Mouse (Mus musculus) right cerebral cortex, postnatal 36 days (tissue): ENCODE measurements around the gene Guk1.

Source experiments
- DNase-seq, 2 experiments: peaks; one replicate each; pipeline ENCODE4 v3.0.0; 2022; ENCODE audit warnings: low spot score in 2 of 2, mixed read lengths in 1 of 2

Gene Guk1

GRCm38 (mm10) chr11:59210020-59210419, 18.0 kb upstream of the Guk1 start:
- DNase-seq = no peak

DNA sequence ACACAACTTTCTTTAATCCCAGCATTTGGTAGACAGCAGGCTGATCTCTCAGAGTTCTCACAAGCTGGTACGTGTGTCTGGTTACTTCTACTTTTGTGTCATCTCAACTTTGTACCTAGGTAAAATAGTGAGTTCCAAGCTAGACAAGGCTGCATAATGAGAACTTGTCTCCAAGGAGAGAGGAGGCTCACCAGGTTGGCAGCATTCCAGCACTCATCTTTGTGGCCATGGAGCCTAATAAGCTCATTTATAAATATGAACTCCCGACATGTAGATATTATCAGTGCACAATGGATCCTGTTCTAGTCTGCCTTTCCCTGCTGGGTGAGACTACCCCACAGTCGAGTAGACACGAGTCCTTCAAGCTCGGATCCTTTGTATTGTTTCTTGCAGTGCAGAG, 17.6 kb upstream of the Guk1 start:
- no peak for DNase-seq

GRCm38 (mm10) chr11:59209003-59209441, 17.0 kb upstream of the Guk1 start:
- no peak for DNase-seq

DNA sequence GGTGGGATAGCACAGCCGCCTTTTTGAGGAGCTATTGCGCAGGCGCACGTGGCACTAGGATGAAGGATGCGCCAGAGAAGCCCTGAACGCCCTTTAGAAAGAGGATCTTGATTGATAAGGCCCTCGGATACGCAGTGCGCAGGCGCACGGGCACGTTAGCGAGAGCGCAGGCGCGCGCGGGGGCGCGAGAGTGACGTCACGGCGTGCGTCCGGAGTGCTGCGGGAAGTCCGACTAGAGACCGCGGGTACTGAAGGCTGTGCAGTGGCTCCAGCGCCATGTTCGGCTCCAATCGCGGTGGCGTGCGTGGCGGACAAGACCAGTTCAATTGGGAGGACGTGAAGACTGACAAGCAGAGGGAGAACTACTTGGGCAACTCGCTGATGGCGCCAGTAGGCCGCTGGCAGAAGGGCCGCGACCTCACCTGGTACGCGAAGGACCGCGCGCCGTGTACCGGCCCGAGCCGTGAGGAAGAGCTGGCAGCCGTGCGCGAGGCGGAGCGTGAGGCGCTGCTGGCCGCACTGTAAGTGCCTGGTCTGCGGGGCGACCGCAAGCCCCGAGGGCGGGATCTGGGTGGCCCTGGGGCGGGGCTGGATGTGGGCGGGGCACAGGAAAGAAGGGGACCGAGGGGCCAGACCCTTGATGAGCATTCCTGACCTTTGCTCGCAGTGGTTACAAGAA, 16.3 kb upstream of the Guk1 start, which contains the start of gene 2310033P09Rik:
Gene 2310033P09Rik (plus strand): TSS at position 169 of the 679 bp plus-strand sequence.
- DNase-seq = peak; percentile 92 to 93

GRCm38 (mm10) chr11:59202081-59202995, 10.3 kb upstream of the Guk1 start, which contains the start of gene Mrpl55:
TSS of gene Mrpl55 (plus strand) at chr11:59202486.
- peak; percentile 89 to 92 for DNase-seq

GRCm38 (mm10) chr11:59201216-59202002, 9.4 kb upstream of the Guk1 start:
- DNase-seq = no peak

GRCm38 (mm10) chr11:59196230-59196629, 4.2 kb upstream of the Guk1 start:
- no peak for DNase-seq

GRCm38 (mm10) chr11:59191231-59192058, 567 bp downstream of the Guk1 start:
- DNase-seq = peak; percentile 91 to 92

GRCm38 (mm10) chr11:59187706-59188105, 4.3 kb downstream of the Guk1 start:
- DNase-seq = no peak

GRCm38 (mm10) chr11:59185490-59185889, 6.5 kb downstream of the Guk1 start:
- DNase-seq = no peak

DNA sequence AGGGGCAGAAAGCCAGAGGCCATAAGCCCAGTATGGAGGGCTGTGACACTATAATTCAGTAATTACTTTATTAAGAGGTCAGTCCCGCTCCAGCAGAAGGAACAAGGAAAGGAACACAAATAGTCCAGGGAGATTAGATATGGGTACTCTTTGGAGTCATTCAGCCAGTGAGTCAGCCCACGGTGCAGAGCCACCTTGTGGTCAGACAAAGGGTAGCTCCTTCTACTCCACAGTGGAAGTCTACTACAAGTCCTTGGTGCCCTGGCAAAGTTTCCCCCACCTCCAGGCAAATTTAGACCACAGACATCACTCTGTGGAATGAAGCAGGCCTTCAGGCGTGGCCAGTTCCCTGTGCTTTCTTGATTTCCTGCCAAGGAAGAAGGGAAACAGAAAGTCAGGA, 8.2 kb downstream of the Guk1 start:
- no peak for DNase-seq

DNA sequence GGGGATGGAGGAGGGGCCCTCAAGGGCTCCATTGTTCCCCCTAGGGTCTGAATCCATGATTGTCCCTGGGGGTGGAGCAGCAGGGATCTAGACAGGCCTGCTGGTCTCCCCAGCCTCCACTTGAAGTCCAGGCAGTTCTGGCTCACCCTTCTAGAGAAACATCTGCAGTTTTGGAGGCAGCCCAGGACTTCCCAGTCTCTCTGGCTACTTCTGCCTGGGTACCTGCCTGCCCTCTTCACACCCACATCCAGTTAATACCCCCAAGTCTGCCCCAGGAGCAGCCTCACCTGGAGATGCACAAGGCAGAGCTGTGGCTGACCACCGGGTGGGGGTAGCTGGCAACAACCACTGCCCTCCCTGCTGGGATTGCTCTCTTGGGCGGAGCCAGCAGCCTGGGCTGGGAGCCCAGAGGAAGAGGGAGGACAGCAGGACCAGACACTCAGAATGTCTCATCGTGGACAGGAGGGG, 9.1 kb downstream of the Guk1 start, which contains the start of gene Gjc2:
Gene Gjc2 (minus strand): TSS at position 350 of the 468 bp plus-strand sequence.
- DNase-seq = no peak

DNA sequence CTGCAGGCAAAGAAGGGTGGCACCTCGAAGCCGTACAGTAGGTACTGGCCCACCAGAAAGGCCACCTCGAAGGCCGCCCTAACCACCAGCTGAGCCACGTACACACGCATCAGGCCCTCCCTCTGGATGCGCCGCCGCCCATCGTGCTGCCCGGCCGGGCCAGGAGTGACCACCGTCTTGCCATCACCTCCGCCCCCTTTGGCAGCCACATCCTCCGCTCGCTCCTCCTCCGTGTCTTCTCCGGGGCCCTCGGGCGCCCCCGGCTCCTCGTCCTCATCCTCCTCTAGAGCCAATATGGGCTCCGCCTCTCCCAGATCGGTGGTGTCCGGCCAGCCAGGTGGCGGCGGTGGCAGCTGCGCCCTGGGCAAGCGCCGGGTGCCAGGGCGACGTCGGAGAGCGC, 15.1 kb downstream of the Guk1 start:
- DNase-seq = no peak

DNA sequence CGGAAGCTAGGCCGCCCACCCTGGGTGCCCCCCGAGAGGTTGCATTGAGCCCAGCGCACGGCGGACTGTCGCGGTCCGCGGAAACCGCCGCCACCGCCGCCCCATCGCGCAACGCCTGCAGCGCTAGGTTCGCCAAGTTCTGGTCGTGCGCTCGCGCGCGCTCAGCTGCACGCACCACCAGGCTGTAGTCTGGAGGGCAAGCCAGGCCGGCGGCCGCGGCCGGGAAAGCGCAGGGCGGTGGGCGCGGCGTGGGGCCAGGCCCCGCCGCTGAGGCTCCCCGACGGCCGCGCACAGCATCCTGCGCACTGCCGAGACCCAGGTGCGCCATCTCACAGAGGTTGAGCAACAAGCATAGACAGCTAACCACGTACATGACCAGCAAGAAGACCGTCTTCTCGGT, 15.5 kb downstream of the Guk1 start:
- no peak for DNase-seq

- no peak for DNase-seq
Observed at GRCm38 (mm10) chr11:59174189-59174838, 17.7 kb downstream of the Guk1 start.

GRCm38 (mm10) chr11:59170549-59170948, 21.5 kb downstream of the Guk1 start:
- no peak for DNase-seq

DNA sequence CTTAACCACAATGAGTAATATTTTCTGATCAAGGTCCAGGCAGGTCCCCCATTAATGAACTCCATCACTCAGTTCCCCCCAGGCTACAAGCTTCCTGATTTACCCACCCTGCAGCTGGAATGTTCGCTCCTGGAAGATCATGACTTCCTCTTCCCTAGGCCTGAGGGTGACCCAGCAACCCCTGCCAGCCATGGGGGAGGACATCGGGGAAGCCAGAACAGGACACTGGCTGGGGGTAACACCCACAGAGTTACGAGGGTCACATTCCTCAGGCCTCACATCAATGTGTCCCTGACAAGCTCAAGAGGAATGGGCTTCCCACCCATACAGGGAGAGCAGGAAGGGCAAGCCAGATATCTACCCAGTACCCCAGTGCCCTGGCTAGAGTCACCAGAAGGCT, 22.2 kb downstream of the Guk1 start:
- no peak for DNase-seq

DNA sequence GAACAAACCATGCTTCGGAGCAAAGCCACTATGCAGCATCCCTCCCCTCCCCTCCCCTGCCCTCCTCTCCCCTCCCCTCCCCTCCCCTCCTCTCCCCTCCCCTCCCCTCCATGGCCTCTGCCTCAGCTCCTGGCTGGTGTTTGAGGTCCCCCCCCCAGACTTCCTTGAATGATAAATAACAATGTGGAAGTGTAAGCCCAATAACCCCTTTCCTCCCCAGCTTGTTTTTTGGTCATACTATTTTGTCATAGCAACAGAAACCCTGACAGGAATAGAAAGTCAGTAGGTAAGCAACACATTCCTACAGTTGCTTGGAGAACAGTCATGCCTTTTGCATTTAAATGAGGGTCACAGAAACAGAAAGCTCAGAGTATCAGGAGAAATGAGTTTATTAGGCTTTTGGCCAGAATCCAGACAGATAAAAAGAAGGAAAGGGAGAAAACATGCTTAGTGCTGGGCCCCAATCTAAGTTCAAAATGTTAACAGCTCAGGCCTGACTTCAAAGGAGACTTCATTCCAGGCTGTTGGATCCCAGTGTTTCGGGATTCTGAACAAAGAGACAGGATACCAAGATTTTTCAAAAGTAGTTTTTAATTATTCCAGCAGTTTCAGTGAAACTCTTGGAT, 26.3 kb downstream of the Guk1 start:
- no peak for DNase-seq

DNA sequence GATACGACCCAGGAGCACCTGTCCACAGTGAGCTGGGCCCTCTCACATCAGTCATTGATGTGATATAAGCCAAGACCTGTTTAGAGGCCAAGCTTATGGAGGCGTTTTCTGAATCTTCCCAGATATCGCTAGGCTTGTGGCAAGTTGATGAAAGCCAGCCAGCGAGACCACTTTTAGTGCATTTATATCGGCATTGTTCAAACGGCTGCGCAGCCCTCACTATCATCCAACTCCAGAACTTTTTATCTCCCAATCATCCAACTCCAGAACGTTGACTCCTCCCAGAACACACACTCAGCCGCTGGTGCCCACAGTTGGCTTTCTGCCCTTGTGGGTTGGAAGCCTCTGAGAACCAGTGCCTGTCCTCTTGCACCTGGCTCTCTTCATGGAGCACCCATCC, 27.6 kb downstream of the Guk1 start:
- DNase-seq = no peak
